Mouse (Mus musculus): Measurements from ENCODE around the gene Trmt61a. TPM values are rescaled to one million over a fixed set of nuclear protein-coding genes. Genes with fewer than 3 reads are reported as not detected.

Trmt61a gene
- total RNA-seq, 1 experiment from 2014 or later: 9.6 TPM

DNA sequence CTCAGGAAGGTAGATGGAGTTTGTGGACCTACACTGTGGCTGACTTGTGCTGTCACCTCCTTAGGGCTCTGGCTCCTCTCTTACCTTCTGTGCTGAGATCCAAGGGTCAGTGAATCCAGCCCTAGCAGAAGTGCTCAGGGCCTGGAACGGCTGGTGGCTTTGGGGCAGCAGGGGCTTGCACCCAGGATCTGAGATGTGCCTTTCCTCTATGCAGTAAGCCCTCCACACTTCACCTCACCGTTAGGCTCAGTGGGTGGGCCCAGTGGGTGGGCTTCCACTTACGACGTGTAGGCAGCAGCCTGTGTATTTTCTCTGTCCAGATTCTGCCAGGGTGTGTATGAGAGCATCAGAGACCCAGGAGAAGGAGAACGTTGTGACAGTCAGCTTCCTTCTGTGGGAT is 55.0 kb downstream of the Trmt61a start:
- no peak for DNase-seq

Other genes with a start within 250 kb of the Trmt61a start
- gene Tnfaip2, start 235.6 kb upstream of the Trmt61a start, total RNA-seq (2021): 7.2 and 15.0 TPM in 2 replicates
- not detected in 2 replicates for gene Gm266, start 192.3 kb upstream of the Trmt61a start, total RNA-seq (2021)
- 338 and 346 TPM in 2 replicates for gene Eif5, start 140.1 kb upstream of the Trmt61a start, total RNA-seq (2021)
- 101 and 109 TPM in 2 replicates for gene Mark3, start 103.6 kb upstream of the Trmt61a start, total RNA-seq (2021)
- gene Ckb, start 5.8 kb upstream of the Trmt61a start, total RNA-seq (2021): 24.3 and 27.3 TPM in 2 replicates
- 34.8 and 36.2 TPM in 2 replicates for gene Bag5, start 35.2 kb downstream of the Trmt61a start, total RNA-seq (2021)
- gene Apopt1, start 35.2 kb downstream of the Trmt61a start, total RNA-seq (2021): 69.6 and 71.2 TPM in 2 replicates
- 118 and 144 TPM in 2 replicates for gene Klc1, start 80.7 kb downstream of the Trmt61a start, total RNA-seq (2021)
- 14.7 and 17.7 TPM in 2 replicates for gene Xrcc3, start 135.8 kb downstream of the Trmt61a start, total RNA-seq (2021)
- gene Zfyve21, start 136.1 kb downstream of the Trmt61a start, total RNA-seq (2021): 99.4 and 105 TPM in 2 replicates
- 16.3 and 18.1 TPM in 2 replicates for gene Ppp1r13b, start 230.0 kb downstream of the Trmt61a start, total RNA-seq (2021)

Measured in adrenal gland, postnatal 25 days (tissue).